Mouse (Mus musculus) small intestine, adult 2 months (tissue): ENCODE results near the gene Gm16181.

Experiments
- CTCF ChIP-seq: fragments of 200-500 bp; IDR thresholded peaks from 2 replicates; pipeline ENCODE4 v1.5.1; 2012; ENCODE audit warnings: low read depth, mild to moderate bottlenecking, control low read depth, inconsistent platforms, low read length, moderate library complexity, mixed read lengths; ENCODE audit not compliant: insufficient replicate concordance, insufficient read length; ENCODE audit errors: extremely low read depth
- POLR2A ChIP-seq: fragments of 200-500 bp; IDR thresholded peaks from 2 replicates; pipeline ENCODE4 v1.6.1; 2012; ENCODE audit warnings: low read depth, mild to moderate bottlenecking, control low read depth, inconsistent platforms, low read length, moderate library complexity

- TF ChIP-seq CTCF (no peak), POLR2A (no peak)
Observed at GRCm38 (mm10) chr17:35210593-35210992, 10.0 kb upstream of the Gm16181 start.
